Mouse (Mus musculus): ENCODE results near the gene Tm4sf20.

The Tm4sf20 gene

DNA sequence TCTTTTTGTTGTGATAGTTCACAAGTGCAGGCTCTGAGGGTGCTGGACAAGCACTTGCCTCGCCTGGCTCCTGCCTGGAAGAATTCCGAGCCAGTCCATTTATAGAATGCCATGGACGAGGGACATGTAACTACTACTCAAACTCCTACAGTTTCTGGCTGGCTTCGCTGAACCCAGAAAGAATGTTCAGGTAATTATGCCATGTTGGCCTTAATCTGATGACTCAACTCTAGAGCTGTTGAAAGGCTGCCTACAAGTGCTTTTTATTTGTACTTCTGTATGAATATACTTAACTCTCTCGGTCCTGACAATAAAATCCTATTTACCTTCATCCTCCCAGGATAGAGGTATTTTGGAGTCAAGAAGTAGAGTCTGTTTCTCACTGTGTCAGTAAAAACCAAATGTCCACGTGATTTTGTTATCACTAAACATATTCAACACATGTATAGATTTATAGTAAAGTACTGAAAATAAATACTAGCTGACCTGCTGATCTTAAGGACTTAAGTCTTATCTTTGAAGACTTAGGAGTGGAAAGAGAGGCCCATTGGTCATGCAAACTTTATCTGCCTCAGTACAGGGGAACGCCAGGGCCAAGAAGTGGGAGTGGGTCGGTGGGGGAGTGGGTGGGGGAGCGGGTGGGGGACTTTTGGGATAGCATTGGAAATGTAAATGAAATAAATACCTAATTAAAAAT, 50.3 kb downstream of the Tm4sf20 start:
- DNase-seq (ENCODE audit: low spot score in 2 of 2): no peak
